Mouse (Mus musculus) forebrain, embryonic 14.5 days (tissue): ENCODE data around the gene Iqcn. TPM values are rescaled to one million over a fixed set of nuclear protein-coding genes. Genes with fewer than 3 reads are reported as not detected.
A peak's percentile ranks its signal among the peaks of the same experiment; 100 is the strongest.

ENCODE experiments used
- ATAC-seq: fragments of 200-750 bp; cut with Nextera tagmentation; 2 replicates; pipeline ENCODE4 v1.8.0; 2017; ENCODE audit warnings: mild to moderate bottlenecking, moderate library complexity
- DNase-seq: peaks from one replicate; pipeline ENCODE4 v3.0.0-alpha.2; 2015; ENCODE audit warnings: low spot score
- H3K27ac ChIP-seq: fragments of 300-500 bp; sonication (generic); 2 replicates; pipeline ENCODE4 v1.5.1; 2014; ENCODE audit warnings: low read depth, mild to moderate bottlenecking, control low read depth, low read length, moderate library complexity
- H3K27me3 ChIP-seq: fragments of 300-500 bp; sonication (generic); replicated peaks from 2 replicates; pipeline ENCODE4 v1.6.1; 2014; ENCODE audit warnings: low read length, control low read depth, mixed read lengths; ENCODE audit not compliant: control insufficient read depth, insufficient read depth
- H3K36me3 ChIP-seq: fragments of 300-500 bp; sonication (generic); 2 replicates; pipeline ENCODE4 v1.6.1; 2014; ENCODE audit warnings: low read length, control low read depth; ENCODE audit not compliant: control insufficient read depth, insufficient read depth
- H3K4me1 ChIP-seq: fragments of 300-500 bp; sonication (generic); 2 replicates; pipeline ENCODE4 v1.6.1; 2014; ENCODE audit warnings: antibody characterized with exemption, low read length, control low read depth; ENCODE audit not compliant: control insufficient read depth, insufficient read depth
- H3K4me2 ChIP-seq: fragments of 300-500 bp; sonication (generic); 2 replicates; pipeline ENCODE4 v1.6.1; 2014; ENCODE audit warnings: mild to moderate bottlenecking, control low read depth, low read length
- H3K4me3 ChIP-seq: fragments of 300-500 bp; sonication (generic); 2 replicates; pipeline ENCODE4 v1.5.1; 2014; ENCODE audit warnings: low read depth, low read length, control low read depth
- H3K9ac ChIP-seq: fragments of 300-500 bp; sonication (generic); 2 replicates; pipeline ENCODE4 v1.6.1; 2014; ENCODE audit warnings: mild to moderate bottlenecking, low read length, control low read depth, moderate library complexity
- H3K9me3 ChIP-seq: fragments of 300-500 bp; sonication (generic); replicated peaks from 2 replicates; pipeline ENCODE4 v1.6.1; 2016; ENCODE audit warnings: low read length, control low read depth, mixed read lengths; ENCODE audit not compliant: control insufficient read depth
- WGBS: fragments of 180-500 bp; shearing (Covaris S2); extraction: QIAGEN DNeasy Blood & Tissue Kit; methylation state at CpG from one replicate; pipeline ENCODE4 v1.1.7; 2014; 5-methylcytosine and 5-hydroxymethylcytosine counted together
- polyA plus RNA-seq: library from polyadenylated mRNA; unstranded; fragments of >200 nt; fragmentation: Nextera tagmentation; extraction: Ambion mirVana; gene quantifications from 2 replicates; pipeline ENCODE4 v1.2.1, GENCODE M21; 2014

Iqcn gene
- polyA plus RNA-seq, 1 experiment from 2014 or later: 0.10 TPM

- H3K9me3 ChIP-seq: no peaks in the 10 kb centered on the region
- no peaks in the 10 kb centered on the region for H3K27me3 ChIP-seq
- peak within 1 kb of the TSS; percentile 31; the same call in 1 of the 2 replicates for H3K27ac ChIP-seq
- H3K4me2 ChIP-seq: peak within 1 kb of the TSS; percentile 90
- 4% methylated on average over 14 of the region's 14 CpGs for WGBS
- ATAC-seq (peak; percentile 55), DNase-seq (no peak)
- peaks cover 3% of the 10 kb centered on the region; the same call in 1 of the 2 replicates for H3K36me3 ChIP-seq
- H3K9ac ChIP-seq: peak within 1 kb of the TSS; percentile 78
- peaks cover 28% of the 10 kb centered on the region for H3K4me1 ChIP-seq
- peak within 1 kb of the TSS; percentile 63 for H3K4me3 ChIP-seq
These were observed 43.0 kb upstream of the Iqcn start, which contains the start of gene Pgpep1 for GRCm38 (mm10) chr8:70660273-70660725. Pgpep1 (minus strand) TSS chr8:70660388.

- Histone ChIP-seq H3K4me3 (no peak overlapping the region), H3K9ac (no peak overlapping the region; the same call in 1 of the 2 replicates), H3K27ac (no peak overlapping the region), H3K4me1 (peaks cover 10% of the 10 kb centered on the region), H3K27me3 (no peaks in the 10 kb centered on the region), H3K4me2 (no peak overlapping the region), H3K9me3 (no peaks in the 10 kb centered on the region), H3K36me3 (no peaks in the 10 kb centered on the region)
- WGBS: 41% methylated on average over 4 of the region's 4 CpGs
- ATAC-seq (no peak), DNase-seq (no peak)
These were observed 39.6 kb upstream of the Iqcn start for GRCm38 (mm10) chr8:70663691-70664090.

GRCm38 (mm10) chr8:70664631-70665030, 38.6 kb upstream of the Iqcn start:
- H3K27me3 ChIP-seq: no peaks in the 10 kb centered on the region
- no peak overlapping the region for H3K27ac ChIP-seq
- H3K36me3 ChIP-seq: no peaks in the 10 kb centered on the region
- H3K4me1 ChIP-seq: peaks cover 6% of the 10 kb centered on the region; the same call in 1 of the 2 replicates
- no peak overlapping the region for H3K4me2 ChIP-seq
- WGBS: 84% methylated on average over 3 of the region's 3 CpGs
- no peak for ATAC-seq
- no peak for DNase-seq
- H3K9me3 ChIP-seq: no peaks in the 10 kb centered on the region
- no peak overlapping the region for H3K4me3 ChIP-seq
- no peak overlapping the region for H3K9ac ChIP-seq

GRCm38 (mm10) chr8:70665599-70665998, 37.7 kb upstream of the Iqcn start:
- H3K36me3 ChIP-seq: no peaks in the 10 kb centered on the region
- no peaks in the 10 kb centered on the region for H3K27me3 ChIP-seq
- 81% methylated on average over 2 of the region's 2 CpGs for WGBS
- no peaks in the 10 kb centered on the region for H3K9me3 ChIP-seq
- H3K4me3 ChIP-seq: no peak overlapping the region
- DNase-seq: no peak
- H3K27ac ChIP-seq: no peak overlapping the region
- H3K9ac ChIP-seq: no peak overlapping the region
- ATAC-seq: no peak
- no peaks in the 10 kb centered on the region for H3K4me1 ChIP-seq
- H3K4me2 ChIP-seq: no peak overlapping the region

GRCm38 (mm10) chr8:70667071-70667470, 36.2 kb upstream of the Iqcn start:
- Histone ChIP-seq H3K9me3 (no peaks in the 10 kb centered on the region), H3K36me3 (no peaks in the 10 kb centered on the region), H3K4me3 (no peak overlapping the region), H3K9ac (no peak overlapping the region), H3K4me2 (no peak overlapping the region), H3K27me3 (no peaks in the 10 kb centered on the region), H3K4me1 (no peaks in the 10 kb centered on the region), H3K27ac (no peak overlapping the region)
- 58% methylated on average over 5 of the region's 5 CpGs for WGBS
- DNase-seq: peak; percentile 49
- ATAC-seq: peak; percentile 50; the same call in 1 of the 2 replicates

- no peak for DNase-seq
- 60% methylated on average over 10 of the region's 10 CpGs for WGBS
- Histone ChIP-seq H3K4me3 (no peak overlapping the region), H3K9ac (no peak overlapping the region), H3K36me3 (no peaks in the 10 kb centered on the region), H3K27ac (0 out of 2 replicates have a peak overlapping the region, but pooled peaks have one; percentile 87), H3K27me3 (no peaks in the 10 kb centered on the region), H3K4me2 (no peak overlapping the region), H3K4me1 (peaks cover 10% of the 10 kb centered on the region), H3K9me3 (no peaks in the 10 kb centered on the region)
- ATAC-seq: no peak
These were observed 31.5 kb upstream of the Iqcn start for GRCm38 (mm10) chr8:70671615-70672324.

GRCm38 (mm10) chr8:70672325-70673078, 30.8 kb upstream of the Iqcn start:
- no peaks in the 10 kb centered on the region for H3K27me3 ChIP-seq
- 37% methylated on average over 19 of the region's 19 CpGs for WGBS
- peaks cover 3% of the 10 kb centered on the region; the same call in 1 of the 2 replicates for H3K36me3 ChIP-seq
- no peak for DNase-seq
- peak overlapping the region; percentile 87 for H3K27ac ChIP-seq
- peak overlapping the region; percentile 49 for H3K4me2 ChIP-seq
- H3K9ac ChIP-seq: peak overlapping the region; percentile 66
- H3K4me3 ChIP-seq: peak overlapping the region; percentile 62
- peaks cover 10% of the 10 kb centered on the region for H3K4me1 ChIP-seq
- no peaks in the 10 kb centered on the region for H3K9me3 ChIP-seq
- no peak for ATAC-seq

- Histone ChIP-seq H3K27ac (peak within 1 kb of the TSS; percentile 96), H3K4me3 (peak within 1 kb of the TSS; percentile 62), H3K9ac (peak within 1 kb of the TSS; percentile 71), H3K4me1 (peaks cover 10% of the 10 kb centered on the region), H3K36me3 (peaks cover 10% of the 10 kb centered on the region), H3K4me2 (peak within 1 kb of the TSS; percentile 85), H3K27me3 (no peaks in the 10 kb centered on the region), H3K9me3 (no peaks in the 10 kb centered on the region)
- ATAC-seq (peak; percentile 98), DNase-seq (peak; percentile 100)
- under 1% methylated on average over 58 of the region's 60 CpGs for WGBS
These were observed 30.0 kb upstream of the Iqcn start, which contains the start of gene Lsm4 for GRCm38 (mm10) chr8:70673079-70673856. Lsm4 (plus strand) TSS chr8:70673248.
